Mouse (Mus musculus): ENCODE data around the gene Robo1. TPM values are rescaled to one million over a fixed set of nuclear protein-coding genes. Genes with fewer than 3 reads are reported as not detected.

Gene Robo1
- polyA plus RNA-seq, 1 experiment from 2014 or later: 69.5 TPM

- peak overlapping the region; percentile 24; the same call in 1 of the 2 replicates for H3K4me2 ChIP-seq (replicated peaks)
- 45% methylated on average over 6 of the region's 6 CpGs for WGBS
- H3K4me3 ChIP-seq: no peak overlapping the region
- no peak overlapping the region for H3K27ac ChIP-seq
- 0 out of 2 replicates have a peak, but pooled peaks have one; percentile 37 for ATAC-seq (ENCODE audit: low FRiP score, low read depth)
- H3K4me1 ChIP-seq: peaks cover 26% of the 10 kb centered on the region
- H3K9ac ChIP-seq: no peak overlapping the region
- H3K36me3 ChIP-seq: 0 out of 2 replicates have a peak, but pooled peaks cover 3% of the 10 kb centered on the region
- H3K9me3 ChIP-seq: no peaks in the 10 kb centered on the region
- no peaks in the 10 kb centered on the region for H3K27me3 ChIP-seq (replicated peaks)
Measured at GRCm38 (mm10) chr16:72670240-72671038, 362.3 kb downstream of the Robo1 start.

DNA sequence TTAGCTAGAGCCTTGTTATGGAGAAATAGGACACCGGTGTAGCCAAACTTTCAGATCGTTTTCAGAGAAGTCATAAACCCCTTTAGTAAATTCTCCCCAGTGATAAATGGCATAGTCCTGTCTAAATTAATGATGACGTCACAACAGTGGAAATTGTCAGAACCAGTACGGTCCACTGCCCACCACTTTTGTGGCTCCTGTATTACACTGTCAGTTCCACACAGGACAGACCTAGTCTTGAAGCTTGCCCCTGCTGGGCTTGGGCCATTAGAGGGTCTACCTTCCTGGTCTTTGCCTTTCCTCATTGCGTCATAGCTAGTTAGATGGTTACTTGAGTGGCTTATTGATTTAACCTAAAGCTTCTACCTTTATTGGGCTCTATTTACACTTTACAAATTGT, 369.1 kb downstream of the Robo1 start:
- Histone ChIP-seq H3K9ac (no peak overlapping the region), H3K27ac (no peak overlapping the region), H3K36me3 (no peaks in the 10 kb centered on the region), H3K4me2 (replicated peaks) (no peak overlapping the region), H3K27me3 (replicated peaks) (no peaks in the 10 kb centered on the region), H3K9me3 (no peaks in the 10 kb centered on the region), H3K4me1 (peaks cover 26% of the 10 kb centered on the region; the same call in 1 of the 2 replicates), H3K4me3 (no peak overlapping the region)
- no peak; the same call in 1 of the 2 replicates for ATAC-seq (ENCODE audit: low FRiP score, low read depth)
- WGBS: 66% methylated on average over 5 of the region's 5 CpGs

DNA sequence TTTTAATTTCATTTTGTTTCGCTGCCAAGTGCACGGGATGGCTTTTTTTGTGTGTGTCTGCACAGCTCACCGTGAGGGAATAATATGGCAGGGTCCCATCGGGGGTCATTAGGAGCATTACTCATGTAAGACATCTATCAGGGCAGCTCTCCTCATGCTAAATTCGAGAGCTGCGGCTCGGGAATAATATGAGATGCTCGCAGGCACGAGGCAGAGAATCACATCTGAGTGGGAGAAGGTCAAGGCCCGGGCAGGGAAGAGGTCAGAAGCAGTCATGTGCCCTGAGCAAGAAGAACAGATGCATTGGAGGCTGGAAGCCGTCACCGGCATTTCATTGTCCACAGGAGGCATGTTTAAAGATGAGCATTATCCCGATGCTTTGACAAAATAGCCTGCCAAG, 370.3 kb downstream of the Robo1 start:
- WGBS: 10% methylated on average over 13 of the region's 13 CpGs
- Histone ChIP-seq H3K4me2 (replicated peaks) (peak overlapping the region; percentile 47), H3K36me3 (no peaks in the 10 kb centered on the region), H3K4me3 (no peak overlapping the region), H3K9me3 (no peaks in the 10 kb centered on the region), H3K9ac (no peak overlapping the region), H3K4me1 (peaks cover 26% of the 10 kb centered on the region; the same call in 1 of the 2 replicates), H3K27me3 (replicated peaks) (no peaks in the 10 kb centered on the region), H3K27ac (no peak overlapping the region; the same call in 1 of the 2 replicates)
- ATAC-seq (ENCODE audit: low FRiP score, low read depth): peak; percentile 41

GRCm38 (mm10) chr16:72678947-72679558, 370.9 kb downstream of the Robo1 start:
- WGBS: 65% methylated on average over 11 of the region's 11 CpGs
- Histone ChIP-seq H3K27ac (peak overlapping the region; percentile 33; the same call in 1 of the 2 replicates), H3K4me1 (peaks cover 26% of the 10 kb centered on the region), H3K27me3 (replicated peaks) (no peaks in the 10 kb centered on the region), H3K4me2 (replicated peaks) (peak overlapping the region; percentile 47), H3K36me3 (no peaks in the 10 kb centered on the region), H3K4me3 (no peak overlapping the region), H3K9ac (no peak overlapping the region), H3K9me3 (no peaks in the 10 kb centered on the region)
- ATAC-seq (ENCODE audit: low FRiP score, low read depth): no peak

DNA sequence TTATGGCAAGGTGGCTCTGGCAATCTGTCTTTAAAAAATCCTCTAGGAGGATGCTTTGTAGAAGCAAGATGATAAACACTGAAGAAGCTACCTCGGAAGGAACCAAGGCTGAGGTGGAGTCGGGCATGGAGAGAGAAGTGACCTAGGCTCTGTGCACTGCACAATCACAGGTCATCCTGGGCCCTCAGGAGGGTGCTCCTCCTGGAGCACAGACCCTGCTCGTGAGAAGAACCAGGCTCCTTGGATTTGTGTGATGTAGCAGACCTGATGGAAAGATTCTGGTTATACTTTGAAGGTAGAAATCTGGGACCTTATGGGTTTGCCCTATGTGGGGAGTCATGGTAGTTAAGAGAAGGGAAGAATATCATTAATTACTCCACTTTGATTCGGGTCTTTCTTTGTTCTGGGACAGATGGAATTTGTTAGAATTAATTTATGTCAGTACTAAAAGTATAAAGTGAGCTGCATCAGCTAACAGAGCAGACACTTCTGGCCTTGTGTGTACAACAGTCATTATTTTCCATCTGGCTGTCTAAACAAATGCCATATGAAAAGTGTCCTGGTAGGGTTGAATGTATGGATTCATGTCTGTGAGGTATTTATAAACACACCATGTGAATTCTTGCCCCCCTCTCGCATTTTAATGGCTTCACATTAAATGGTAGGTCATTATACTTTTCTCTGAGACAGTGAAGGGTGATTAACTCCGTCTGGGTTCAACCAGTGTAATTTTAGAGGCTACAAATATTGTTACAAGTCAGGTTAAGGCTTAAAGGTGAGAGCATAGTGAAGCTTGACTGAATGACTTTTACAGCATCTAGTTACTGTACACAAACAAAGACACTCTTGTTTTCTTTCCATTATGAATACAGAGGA, 377.7 kb downstream of the Robo1 start:
- Histone ChIP-seq H3K27ac (no peak overlapping the region), H3K27me3 (replicated peaks) (no peaks in the 10 kb centered on the region), H3K4me2 (replicated peaks) (no peak overlapping the region), H3K36me3 (no peaks in the 10 kb centered on the region), H3K9me3 (no peaks in the 10 kb centered on the region), H3K4me3 (no peak overlapping the region), H3K4me1 (peaks cover 25% of the 10 kb centered on the region), H3K9ac (no peak overlapping the region)
- peak; percentile 46; the same call in 1 of the 2 replicates for ATAC-seq (ENCODE audit: low FRiP score, low read depth)
- WGBS: 51% methylated on average over 6 of the region's 6 CpGs

- no peak for ATAC-seq (ENCODE audit: low FRiP score, low read depth)
- peaks cover 27% of the 10 kb centered on the region for H3K4me1 ChIP-seq
Measured at GRCm38 (mm10) chr16:72686480-72687053, 378.5 kb downstream of the Robo1 start.

DNA sequence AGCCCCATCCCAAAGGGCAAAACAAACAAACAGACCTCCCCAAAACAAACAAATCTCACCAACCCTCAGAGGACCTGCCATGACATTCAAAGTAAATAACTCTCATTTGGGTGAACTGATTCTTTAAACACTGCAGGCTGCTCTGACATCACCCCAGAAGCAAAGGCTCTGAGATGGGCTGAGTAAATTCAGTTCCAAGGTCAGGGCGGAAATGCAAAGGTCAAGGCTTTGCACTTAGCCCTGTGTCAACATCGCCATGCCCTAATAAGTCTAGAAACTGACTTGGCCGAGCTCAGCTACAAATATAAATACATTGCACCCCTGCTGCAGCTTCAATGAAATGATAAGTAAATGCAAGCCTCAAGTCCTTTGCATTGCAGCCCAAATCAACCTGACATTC, 379.5 kb downstream of the Robo1 start:
- peaks cover 35% of the 10 kb centered on the region for H3K4me1 ChIP-seq
- H3K4me3 ChIP-seq: no peak overlapping the region
- 48% methylated on average over 3 of the region's 3 CpGs for WGBS
- no peaks in the 10 kb centered on the region for H3K27me3 ChIP-seq (replicated peaks)
- no peak for ATAC-seq (ENCODE audit: low FRiP score, low read depth)
- no peak overlapping the region for H3K9ac ChIP-seq
- H3K9me3 ChIP-seq: no peaks in the 10 kb centered on the region
- no peak overlapping the region for H3K27ac ChIP-seq
- H3K36me3 ChIP-seq: no peaks in the 10 kb centered on the region
- no peak overlapping the region for H3K4me2 ChIP-seq (replicated peaks)

More at GRCm38 (mm10) chr16:72686480-72687053, 378.5 kb downstream of the Robo1 start:
- H3K27me3 ChIP-seq (replicated peaks): no peaks in the 10 kb centered on the region
- 71% methylated on average over 11 of the region's 11 CpGs for WGBS
- no peak overlapping the region for H3K27ac ChIP-seq
- no peak overlapping the region for H3K9ac ChIP-seq
- H3K4me3 ChIP-seq: no peak overlapping the region
- no peaks in the 10 kb centered on the region for H3K36me3 ChIP-seq
- no peaks in the 10 kb centered on the region for H3K9me3 ChIP-seq
- no peak overlapping the region for H3K4me2 ChIP-seq (replicated peaks)

DNA sequence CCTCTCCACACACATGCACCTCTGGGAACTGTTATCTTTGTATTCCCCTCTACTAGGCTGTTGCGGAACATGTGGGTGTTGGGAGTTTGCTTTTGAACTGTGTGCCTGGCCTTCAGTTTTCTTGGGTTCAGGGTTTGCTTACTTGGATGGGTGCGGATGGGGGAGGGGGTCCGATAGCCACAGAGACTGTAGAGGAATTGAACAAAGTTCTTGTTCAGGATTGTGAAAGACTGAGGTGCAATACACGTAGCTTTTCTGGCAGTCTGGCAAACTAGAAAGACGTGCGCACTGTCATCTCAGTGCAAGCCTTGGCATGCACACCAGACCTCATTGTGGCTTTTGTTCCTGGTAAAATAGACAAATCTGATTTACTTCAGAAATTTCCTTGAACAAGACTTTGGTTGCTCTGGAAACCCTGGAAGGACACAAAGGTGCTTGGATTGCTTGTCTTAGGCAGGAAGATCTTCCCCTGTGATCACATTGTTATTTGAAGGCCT, 380.1 kb downstream of the Robo1 start:
- 70% methylated on average over 6 of the region's 6 CpGs for WGBS
- Histone ChIP-seq H3K4me3 (no peak overlapping the region), H3K27me3 (replicated peaks) (no peaks in the 10 kb centered on the region), H3K9me3 (no peaks in the 10 kb centered on the region), H3K4me1 (peaks cover 40% of the 10 kb centered on the region), H3K27ac (no peak overlapping the region), H3K4me2 (replicated peaks) (no peak overlapping the region), H3K36me3 (no peaks in the 10 kb centered on the region), H3K9ac (no peak overlapping the region)
- ATAC-seq (ENCODE audit: low FRiP score, low read depth): no peak

DNA sequence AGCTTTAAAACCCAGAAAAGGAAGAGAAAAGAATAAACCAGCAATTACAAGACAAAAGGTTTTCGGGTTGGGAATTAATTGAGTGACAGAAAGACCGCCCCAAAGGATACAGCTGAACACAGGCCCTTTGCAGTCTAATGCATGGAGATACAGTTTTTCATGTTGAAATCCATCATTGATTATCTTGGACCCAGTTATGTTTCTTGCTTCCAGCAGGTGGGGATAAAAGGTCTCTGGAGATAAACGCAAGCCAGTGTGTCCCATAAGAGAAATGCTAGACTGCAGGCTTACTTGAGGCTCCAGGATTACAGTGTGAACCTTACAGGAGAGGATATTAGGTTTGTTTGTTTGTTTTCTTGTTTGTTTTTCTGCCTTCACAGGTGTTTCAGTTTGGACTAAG, 383.8 kb downstream of the Robo1 start:
- Histone ChIP-seq H3K4me2 (replicated peaks) (0 out of 2 replicates have a peak overlapping the region, but pooled peaks have one; percentile 18), H3K9me3 (no peaks in the 10 kb centered on the region), H3K36me3 (no peaks in the 10 kb centered on the region), H3K27me3 (replicated peaks) (no peaks in the 10 kb centered on the region), H3K27ac (no peak overlapping the region), H3K4me3 (no peak overlapping the region), H3K4me1 (peaks cover 48% of the 10 kb centered on the region), H3K9ac (no peak overlapping the region)
- peak; percentile 38; the same call in 1 of the 2 replicates for ATAC-seq (ENCODE audit: low FRiP score, low read depth)
- 22% methylated on average over 3 of the region's 3 CpGs for WGBS

DNA sequence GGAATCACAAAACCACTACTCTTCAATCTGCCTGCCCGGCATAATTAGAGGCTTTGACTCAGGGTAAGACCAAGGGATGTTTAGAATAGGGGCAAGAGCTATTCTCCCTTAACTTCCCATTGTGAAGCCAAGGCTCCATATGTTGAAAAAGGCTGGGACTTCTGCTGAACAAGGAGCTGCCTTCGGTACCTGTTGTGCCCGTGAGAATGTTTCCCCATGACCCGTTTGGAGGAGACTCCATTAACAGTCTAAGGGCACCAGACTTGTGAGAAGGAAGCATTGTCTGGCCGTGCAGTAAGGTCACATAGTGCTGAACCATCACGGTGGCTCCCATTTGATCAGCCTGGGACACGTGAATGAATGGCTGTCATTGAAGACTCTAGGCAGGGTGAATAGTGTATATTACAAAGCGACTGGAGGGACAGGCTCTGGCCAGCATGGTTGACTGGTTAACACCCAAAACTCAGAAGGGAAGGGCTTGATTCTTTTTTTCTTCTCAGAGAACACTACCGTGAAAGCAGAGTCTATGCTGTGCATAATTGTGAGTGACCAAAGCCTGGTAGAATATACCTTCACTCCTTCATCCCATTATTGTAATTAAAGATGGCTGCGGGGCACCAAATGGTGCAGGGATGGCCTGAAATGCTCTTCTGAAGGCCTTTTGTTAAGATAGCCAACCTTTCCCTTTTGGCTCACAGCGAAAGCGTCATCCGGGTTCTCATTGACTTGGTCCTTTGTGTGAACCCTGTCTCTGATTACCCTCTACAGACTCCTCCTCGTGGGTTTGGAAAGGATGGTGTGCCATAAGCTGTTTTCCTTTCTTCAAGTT, 385.6 kb downstream of the Robo1 start:
- Histone ChIP-seq H3K4me3 (no peak overlapping the region), H3K9ac (no peak overlapping the region), H3K27me3 (replicated peaks) (no peaks in the 10 kb centered on the region), H3K27ac (no peak overlapping the region), H3K9me3 (no peaks in the 10 kb centered on the region), H3K4me1 (peaks cover 44% of the 10 kb centered on the region), H3K4me2 (replicated peaks) (peak overlapping the region; percentile 12; the same call in 1 of the 2 replicates), H3K36me3 (no peaks in the 10 kb centered on the region)
- ATAC-seq (ENCODE audit: low FRiP score, low read depth): peak; percentile 68
- WGBS: 15% methylated on average over 14 of the region's 14 CpGs

- no peaks in the 10 kb centered on the region for H3K27me3 ChIP-seq (replicated peaks)
- no peaks in the 10 kb centered on the region for H3K9me3 ChIP-seq
- peaks cover 50% of the 10 kb centered on the region for H3K4me1 ChIP-seq
- no peak overlapping the region for H3K27ac ChIP-seq
- ATAC-seq (ENCODE audit: low FRiP score, low read depth): no peak
- H3K36me3 ChIP-seq: no peaks in the 10 kb centered on the region
- no peak overlapping the region for H3K4me3 ChIP-seq
- 68% methylated on average over 5 of the region's 5 CpGs for WGBS
- no peak overlapping the region for H3K4me2 ChIP-seq (replicated peaks)
- H3K9ac ChIP-seq: no peak overlapping the region
Measured at GRCm38 (mm10) chr16:72694787-72695186, 386.7 kb downstream of the Robo1 start.

All from neural tube, embryonic 12.5 days (tissue).